Mouse (Mus musculus): Measurements from ENCODE around the gene Srpr. TPM values are rescaled to one million over a fixed set of nuclear protein-coding genes. Genes with fewer than 3 reads are reported as not detected.

The Srpr gene
- polyA plus RNA-seq, 1 experiment from 2014 or later: 54.4 TPM

Other genes starting within 250 kb of the Srpr start
- gene St3gal4, start 80.9 kb upstream of the Srpr start, polyA plus RNA-seq (2015; fragmentation: Nextera tagmentation; extraction: Ambion mirVana): 13.7 and 13.8 TPM in 2 replicates
- 85.6 and 91.2 TPM in 2 replicates for gene Dcps, start 24.1 kb upstream of the Srpr start, polyA plus RNA-seq (2015; fragmentation: Nextera tagmentation; extraction: Ambion mirVana)
- 3.8 and 4.4 TPM in 2 replicates for gene Tirap, start 116 bp downstream of the Srpr start, polyA plus RNA-seq (2015; fragmentation: Nextera tagmentation; extraction: Ambion mirVana)
- gene Foxred1, start 10.9 kb downstream of the Srpr start, polyA plus RNA-seq (2015; fragmentation: Nextera tagmentation; extraction: Ambion mirVana): 42.8 and 43.4 TPM in 2 replicates
- gene Fam118b, start 67.6 kb downstream of the Srpr start, polyA plus RNA-seq (2015; fragmentation: Nextera tagmentation; extraction: Ambion mirVana): 85.3 and 92.9 TPM in 2 replicates
- gene Rpusd4, start 67.7 kb downstream of the Srpr start, polyA plus RNA-seq (2015; fragmentation: Nextera tagmentation; extraction: Ambion mirVana): 20.3 and 23.6 TPM in 2 replicates
- gene Cdon, start 221.0 kb downstream of the Srpr start, polyA plus RNA-seq (2015; fragmentation: Nextera tagmentation; extraction: Ambion mirVana): 15.0 and 18.2 TPM in 2 replicates